Mouse (Mus musculus): ENCODE measurements at regions not wholly inside any gene's neighbourhood (a gene's known extent, or its start where the extent isn't known, plus 50 kb on each side); places are given as distances from the start of the nearest gene placed in this dataset.

DNA sequence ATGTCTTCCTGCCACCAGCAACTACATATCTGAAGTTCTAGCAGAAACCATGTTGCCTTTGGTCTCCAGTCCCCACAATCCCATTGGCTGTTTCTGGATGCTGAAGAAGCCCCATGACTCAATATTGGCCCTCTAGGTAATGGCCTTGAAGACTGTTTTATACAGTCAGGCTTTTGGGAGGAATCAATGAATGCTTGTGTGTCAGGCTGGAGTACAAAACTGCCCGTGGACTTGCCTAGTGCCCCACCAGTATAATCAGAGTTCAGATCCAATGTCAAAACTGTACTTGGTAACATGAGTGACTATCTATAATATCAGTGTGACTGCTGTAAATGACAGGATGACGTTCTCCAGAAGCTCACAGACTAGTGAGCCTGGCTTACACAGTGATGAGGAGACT, 63.3 kb upstream of the Myocd start:
- no peak for TF ChIP-seq CTCF (IDR thresholded peaks at IDR 0.05)
- TF ChIP-seq EP300 (IDR thresholded peaks at IDR 0.05; ENCODE audit: insufficient read depth, low read depth, low read length), result no peak
- TF ChIP-seq POLR2A (IDR thresholded peaks at IDR 0.05; ENCODE audit: insufficient read depth, low read depth, low read length), result no peak
